Mouse (Mus musculus): ENCODE data around the gene Pkig.

- TF ChIP-seq POLR2A (IDR thresholded peaks at IDR 0.05; ENCODE audit: insufficient read depth, low read depth, low read length) (no peak), CTCF (IDR thresholded peaks at IDR 0.05; ENCODE audit: insufficient read depth, low read depth, low read length) (no peak)
Measured at GRCm38 (mm10) chr2:163613990-163614389, 44.2 kb upstream of the Pkig start.

All from olfactory bulb, adult 2 months (tissue).